Mouse (Mus musculus) limb, embryonic 14.5 days (tissue): ENCODE measurements around the gene Icosl. TPM values are rescaled to one million over a fixed set of nuclear protein-coding genes. Genes with fewer than 3 reads are reported as not detected.

ENCODE experiments used
- ATAC-seq: fragments of 200-750 bp; cut with Nextera tagmentation; 2 replicates; pipeline ENCODE4 v1.8.0; 2017; ENCODE audit warnings: low read depth, moderate number of reproducible peaks, moderate TSS enrichment; ENCODE audit not compliant: low FRiP score
- DNase-seq: peaks from one replicate; pipeline ENCODE4 v3.0.0-alpha.2; 2015; ENCODE audit warnings: low spot score
- H3K27ac ChIP-seq: fragments of 300-500 bp; sonication (generic); replicated peaks from 2 replicates; pipeline ENCODE4 v1.5.1; 2014; ENCODE audit warnings: low read depth, mild to moderate bottlenecking, low read length, moderate library complexity, mixed read lengths
- H3K27me3 ChIP-seq: fragments of 300-500 bp; sonication (generic); 2 replicates; pipeline ENCODE4 v1.6.1; 2014; ENCODE audit warnings: low read length, mixed read lengths; ENCODE audit not compliant: control insufficient read depth, insufficient read depth
- H3K36me3 ChIP-seq: fragments of 300-500 bp; sonication (generic); 2 replicates; pipeline ENCODE4 v1.6.1; 2014; ENCODE audit warnings: mild to moderate bottlenecking, low read length, moderate library complexity, mixed read lengths; ENCODE audit not compliant: control insufficient read depth, insufficient read depth
- H3K4me1 ChIP-seq: fragments of 300-500 bp; sonication (generic); 2 replicates; pipeline ENCODE4 v1.6.1; 2014; ENCODE audit warnings: antibody characterized with exemption, low read length, mixed read lengths; ENCODE audit not compliant: control insufficient read depth, insufficient read depth
- H3K4me2 ChIP-seq: fragments of 300-500 bp; sonication (generic); replicated peaks from 2 replicates; pipeline ENCODE4 v1.6.1; 2014; ENCODE audit warnings: low read depth, mild to moderate bottlenecking, low read length, moderate library complexity; ENCODE audit not compliant: severe bottlenecking
- H3K4me3 ChIP-seq: fragments of 300-500 bp; sonication (generic); replicated peaks from 2 replicates; pipeline ENCODE4 v1.5.1; 2014; ENCODE audit warnings: low read length
- H3K9ac ChIP-seq: fragments of 300-500 bp; sonication (generic); 2 replicates; pipeline ENCODE4 v1.6.1; 2014; ENCODE audit warnings: mild to moderate bottlenecking, low read depth, low read length, moderate library complexity; ENCODE audit not compliant: severe bottlenecking
- H3K9me3 ChIP-seq: fragments of 300-500 bp; sonication (generic); 2 replicates; pipeline ENCODE4 v1.6.1; 2016; ENCODE audit warnings: low read length; ENCODE audit not compliant: control insufficient read depth
- POLR2A ChIP-seq: fragments of 200-500 bp; IDR thresholded peaks from 2 replicates; pipeline ENCODE4 v1.8.0; 2012; ENCODE audit warnings: inconsistent platforms, mild to moderate bottlenecking, moderate library complexity, borderline replicate concordance; ENCODE audit not compliant: insufficient read depth, insufficient read length; ENCODE audit errors: extremely low read depth
- WGBS: fragments of 180-500 bp; shearing (Covaris S2); extraction: QIAGEN DNeasy Blood & Tissue Kit; methylation state at CpG from one replicate; pipeline ENCODE4 v1.1.7; 2014; 5-methylcytosine and 5-hydroxymethylcytosine counted together
- polyA plus RNA-seq, 2 experiments: library from polyadenylated mRNA; depleted of rRNA in 1 of 2; stranded (reverse) in 1 of 2; unstranded in 1 of 2; fragments of >200 nt; fragmentation: Nextera tagmentation in 1 of 2; extraction: Ambion mirVana in 1 of 2; gene quantifications; 2 replicates each; pipeline versions ENCODE4 v1.2.1 to v1.2.3; 2012 to 2014

The Icosl gene
- polyA plus RNA-seq, 2 experiments: 5.6 to 8.7 TPM

DNA sequence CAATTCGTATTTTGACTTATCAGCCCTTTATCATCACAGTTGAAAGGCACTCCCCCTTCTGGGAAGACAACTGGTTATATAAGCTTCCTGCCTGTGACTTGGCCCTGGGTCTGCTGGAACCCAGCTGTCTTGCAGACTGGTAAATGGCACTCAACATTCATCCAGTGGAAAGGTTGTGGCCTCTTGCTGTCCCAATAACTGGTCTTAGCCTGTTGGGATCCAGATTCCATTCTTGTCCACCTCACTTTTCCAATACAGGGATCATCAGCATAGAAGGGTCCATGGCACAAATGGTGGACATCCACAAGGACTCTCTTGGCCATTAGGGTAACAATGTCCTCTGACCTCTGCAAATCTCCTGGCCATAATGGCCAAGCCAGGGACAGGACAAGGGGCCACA is 15.0 kb downstream of the Icosl start:
- 67% methylated on average over 1 of the region's 1 CpGs for WGBS
- DNase-seq: no peak

DNA sequence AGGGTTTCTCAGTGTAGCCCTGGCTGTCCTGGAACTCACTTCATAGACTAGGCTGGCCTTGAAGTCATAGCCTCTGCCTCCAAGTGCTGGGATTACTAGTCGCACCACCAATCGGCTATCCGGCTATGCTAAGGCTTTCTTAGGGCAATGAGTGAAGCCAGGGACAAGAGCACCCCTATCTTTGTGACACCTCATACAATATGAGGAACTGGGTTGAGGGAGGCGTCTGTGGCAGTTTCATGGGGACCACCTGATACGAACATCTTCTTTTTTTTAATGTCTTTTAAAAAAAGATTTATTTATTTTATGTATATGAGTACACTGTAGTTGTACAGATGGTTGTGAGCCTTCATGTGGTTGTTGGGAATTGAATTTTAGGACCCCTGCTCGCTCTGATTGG is 16.6 kb downstream of the Icosl start:
- Histone ChIP-seq H3K36me3 (no peaks in the 10 kb centered on the region), H3K9me3 (no peaks in the 10 kb centered on the region), H3K27me3 (no peaks in the 10 kb centered on the region), H3K4me2 (no peak overlapping the region), H3K27ac (no peak overlapping the region), H3K9ac (no peak overlapping the region), H3K4me1 (no peaks in the 10 kb centered on the region), H3K4me3 (no peak overlapping the region)
- TF ChIP-seq POLR2A: no peak
- no peak for DNase-seq
- ATAC-seq: no peak
- WGBS: 91% methylated on average over 6 of the region's 6 CpGs

More for the DNA sequence above, 15.0 kb downstream of the Icosl start:
- TF ChIP-seq POLR2A: no peak
- Histone ChIP-seq H3K36me3 (no peaks in the 10 kb centered on the region), H3K9me3 (no peaks in the 10 kb centered on the region), H3K9ac (no peak overlapping the region), H3K27me3 (no peaks in the 10 kb centered on the region), H3K4me1 (no peaks in the 10 kb centered on the region), H3K4me3 (no peak overlapping the region), H3K4me2 (no peak overlapping the region), H3K27ac (no peak overlapping the region)
- no peak for ATAC-seq

DNA sequence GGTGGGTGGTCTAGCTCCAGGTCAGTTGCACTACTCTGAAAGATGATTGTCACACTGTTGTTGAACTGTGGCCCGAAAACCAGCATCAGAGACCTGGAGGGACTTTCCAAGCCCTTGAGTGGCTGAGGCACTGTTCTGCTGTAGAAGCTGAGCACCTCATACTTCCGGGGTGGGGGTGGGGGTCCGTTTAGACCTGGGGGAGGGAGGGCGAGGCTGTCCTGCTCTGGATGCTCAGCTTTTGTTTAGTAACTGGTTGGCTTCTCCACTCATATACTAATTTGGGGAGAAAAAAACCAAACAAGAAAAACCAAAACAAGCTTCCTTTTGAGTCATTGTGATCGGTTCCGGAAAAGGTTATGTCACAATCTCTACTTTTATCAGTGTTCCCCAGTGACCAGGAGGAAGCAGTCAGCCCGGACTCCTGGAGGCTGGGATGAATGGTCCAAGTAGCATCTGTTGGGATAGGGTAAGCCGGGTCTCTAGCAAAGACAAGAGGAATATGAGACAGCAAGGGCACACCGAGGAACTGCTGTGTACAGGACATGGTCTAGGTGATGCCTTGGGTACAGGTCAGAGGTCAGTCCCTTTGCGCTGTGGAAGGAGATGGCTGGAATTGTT is 17.5 kb downstream of the Icosl start:
- Histone ChIP-seq H3K27me3 (no peaks in the 10 kb centered on the region), H3K4me1 (no peaks in the 10 kb centered on the region), H3K4me3 (no peak overlapping the region), H3K9me3 (no peaks in the 10 kb centered on the region), H3K9ac (no peak overlapping the region), H3K36me3 (no peaks in the 10 kb centered on the region), H3K4me2 (no peak overlapping the region), H3K27ac (no peak overlapping the region)
- DNase-seq (no peak), ATAC-seq (no peak)
- TF ChIP-seq POLR2A: no peak
- 82% methylated on average over 10 of the region's 10 CpGs for WGBS

DNA sequence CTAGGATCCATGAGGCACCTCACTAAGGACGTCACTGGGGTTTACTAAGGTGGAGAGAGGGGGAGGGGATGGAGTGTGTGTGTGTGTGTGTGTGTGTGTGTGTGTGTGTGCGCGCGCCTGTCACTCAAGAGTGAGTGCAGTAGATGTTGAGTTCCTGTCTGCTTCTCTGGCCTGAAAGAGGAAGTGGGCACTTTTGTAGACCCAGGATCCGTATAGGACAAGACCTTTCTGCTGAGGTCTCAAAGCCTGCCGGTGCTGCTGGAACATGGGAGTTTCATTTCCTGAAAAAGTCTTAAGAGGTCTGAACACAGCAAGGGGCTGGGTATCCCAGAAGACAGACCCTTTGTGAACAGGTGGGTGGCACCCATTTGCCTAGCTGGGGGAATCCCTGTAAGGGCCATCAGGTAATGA is 18.0 kb downstream of the Icosl start:
- Histone ChIP-seq H3K9me3 (no peaks in the 10 kb centered on the region), H3K4me2 (no peak overlapping the region), H3K4me3 (no peak overlapping the region), H3K9ac (no peak overlapping the region), H3K36me3 (no peaks in the 10 kb centered on the region), H3K27ac (no peak overlapping the region), H3K4me1 (no peaks in the 10 kb centered on the region), H3K27me3 (no peaks in the 10 kb centered on the region)
- ATAC-seq (no peak), DNase-seq (no peak)
- TF ChIP-seq POLR2A: no peak
- 84% methylated on average over 6 of the region's 6 CpGs for WGBS

DNA sequence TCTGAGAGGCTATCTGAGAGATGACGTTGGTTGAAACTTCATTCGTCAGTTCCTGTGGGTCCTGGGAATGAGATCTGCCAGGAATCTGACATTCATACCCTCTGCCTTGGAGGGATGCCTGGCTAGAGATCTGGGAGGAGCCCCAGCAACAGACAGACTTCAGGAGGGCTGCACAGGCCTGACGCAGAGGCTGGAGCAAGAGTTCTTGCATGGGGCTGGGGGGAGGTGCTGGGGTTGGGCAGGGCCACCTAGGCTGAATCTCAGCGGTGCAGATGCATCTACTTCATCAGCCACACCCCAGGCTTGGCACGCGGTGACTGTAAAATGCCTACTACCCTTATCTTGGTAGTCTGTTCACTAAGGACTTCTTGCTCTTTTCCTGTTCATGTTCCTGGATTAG is 21.1 kb downstream of the Icosl start:
- Histone ChIP-seq H3K4me2 (no peak overlapping the region), H3K4me3 (no peak overlapping the region), H3K27ac (no peak overlapping the region), H3K27me3 (no peaks in the 10 kb centered on the region), H3K4me1 (no peaks in the 10 kb centered on the region), H3K9me3 (no peaks in the 10 kb centered on the region), H3K36me3 (no peaks in the 10 kb centered on the region), H3K9ac (no peak overlapping the region)
- ATAC-seq (no peak), DNase-seq (no peak)
- no peak for TF ChIP-seq POLR2A
- 49% methylated on average over 6 of the region's 6 CpGs for whole genome bisulfite sequencing
